Mouse (Mus musculus): ENCODE data around the gene Cpm.
A peak's percentile ranks its signal among the peaks of the same experiment; 100 is the strongest.

DNA sequence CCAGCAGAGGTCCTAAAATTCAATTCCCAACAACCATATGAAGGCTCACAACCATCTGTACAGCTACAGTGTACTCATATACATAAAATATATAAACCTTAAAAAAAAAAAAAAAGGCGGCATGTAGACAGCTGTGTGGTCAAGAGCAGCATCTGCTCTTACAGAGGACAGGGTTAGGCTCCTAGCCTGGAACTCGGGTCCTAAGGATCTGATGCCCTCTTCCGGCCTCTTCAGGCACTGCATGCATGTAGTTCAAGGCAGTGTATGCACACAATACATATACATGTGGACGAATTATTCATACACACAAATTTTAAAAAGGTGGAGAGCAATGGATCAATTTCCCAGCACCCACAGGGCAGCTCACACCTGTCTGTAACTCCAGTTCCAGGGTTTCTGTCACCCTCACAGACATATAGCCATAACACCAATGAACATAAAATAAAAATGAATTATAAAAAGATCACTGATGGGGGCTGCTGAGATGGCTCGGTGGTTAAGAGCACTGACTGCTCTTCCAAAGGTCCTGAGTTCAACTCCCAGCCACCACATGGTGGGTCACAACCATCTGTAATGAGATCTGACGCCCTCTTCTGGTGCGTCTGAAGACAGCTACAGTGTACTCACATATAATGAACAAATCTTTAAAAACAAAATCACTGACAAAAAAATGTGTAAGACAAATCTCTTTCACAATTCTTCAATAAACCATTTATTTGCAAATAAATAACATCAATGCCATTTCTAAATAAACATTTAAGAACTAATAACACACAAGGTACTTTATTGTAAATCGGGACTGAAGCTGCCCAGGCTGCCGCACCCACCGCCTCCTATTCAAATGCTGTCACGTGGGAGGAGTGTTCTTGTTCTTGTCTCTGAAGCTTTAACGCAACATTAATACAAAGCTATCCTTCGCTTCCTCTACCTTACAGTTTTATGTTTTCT lies 59.2 kb downstream of the Cpm start:
- TF ChIP-seq CTCF (IDR thresholded peaks at IDR 0.05), result peak; percentile 57
- TF ChIP-seq POLR2A (IDR thresholded peaks at IDR 0.05; ENCODE audit: insufficient read depth, low read depth, low read length), result no peak
- TF ChIP-seq EP300 (IDR thresholded peaks at IDR 0.05; ENCODE audit: insufficient read depth, low read depth, low read length), result no peak

Data from heart, adult 2 months (tissue).